Mouse (Mus musculus) retina, adult 2 months (tissue): Measurements from ENCODE around the gene Gsap.
"Not testable (repeated sequence)": the region's sequence is repeated elsewhere in the genome, so short reads cannot be mapped to it uniquely, and the experiment has no call there.

Experiments used
- DNase-seq: peaks from one replicate; pipeline ENCODE4 v3.0.0-alpha.2; 2012; ENCODE audit warnings: low read depth, low spot score

The Gsap gene

DNA sequence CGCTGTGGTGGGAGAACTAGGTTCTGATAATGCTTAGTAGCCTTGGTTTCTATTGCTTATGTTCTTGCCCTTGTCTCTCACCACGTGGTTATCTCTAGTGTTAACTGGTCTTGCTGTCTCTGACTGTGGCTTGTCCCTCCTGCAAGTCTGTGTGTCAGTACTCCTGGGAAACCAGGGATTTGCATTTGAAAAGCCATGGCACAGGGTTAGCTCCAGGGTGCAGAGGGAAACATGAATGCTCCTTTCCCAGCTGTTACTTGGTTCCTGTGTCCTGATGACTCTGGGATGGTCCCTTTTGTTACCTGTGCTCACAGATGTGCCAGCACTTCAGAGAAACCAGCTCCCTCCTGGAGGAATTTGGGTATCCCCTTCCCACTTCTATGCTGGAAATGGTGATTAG lies 3.0 kb upstream of the Gsap start:
- not testable (repeated sequence) for DNase-seq

DNA sequence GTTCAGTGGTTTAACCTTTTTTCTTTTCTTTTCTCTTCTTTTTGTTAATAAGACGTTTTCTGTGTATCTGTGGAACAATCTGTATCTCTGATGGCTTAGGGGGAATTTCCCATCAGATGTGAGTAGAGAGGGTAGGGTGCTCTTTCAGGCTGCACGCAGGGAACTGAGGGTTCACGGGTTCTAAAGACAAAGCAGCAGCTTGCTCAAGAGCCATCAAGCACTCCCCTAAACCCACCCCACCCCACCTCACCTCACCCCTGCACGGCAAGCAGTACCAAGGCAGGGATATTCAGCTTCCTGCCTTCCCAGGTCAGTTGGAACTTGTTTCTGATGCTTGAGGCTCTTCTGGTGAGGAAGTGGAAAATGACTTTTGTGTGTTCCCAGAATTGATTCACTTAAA lies 766 bp downstream of the Gsap start:
- no peak for DNase-seq

- no peak for DNase-seq
Measured at GRCm38 (mm10) chr5:21188435-21188834, 2.4 kb downstream of the Gsap start.

DNA sequence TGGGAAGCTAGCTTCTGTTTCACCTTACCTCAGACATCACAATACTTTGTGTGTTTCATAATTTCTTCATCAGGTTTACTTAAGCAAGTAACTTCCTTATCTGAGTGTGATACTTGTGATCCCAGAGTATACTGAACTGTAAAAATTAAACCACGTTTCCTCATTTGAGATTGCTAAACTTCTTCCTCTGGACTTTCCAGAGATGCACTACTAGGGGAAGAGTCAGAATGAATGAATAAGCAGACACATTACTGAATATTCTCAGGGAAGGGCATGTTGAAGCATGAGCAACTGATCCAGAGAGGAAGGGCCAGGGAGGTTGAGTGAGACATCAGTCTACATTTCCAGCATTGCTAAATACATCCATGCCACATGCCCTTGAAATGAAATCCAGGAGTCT lies 3.0 kb downstream of the Gsap start:
- DNase-seq = no peak

DNA sequence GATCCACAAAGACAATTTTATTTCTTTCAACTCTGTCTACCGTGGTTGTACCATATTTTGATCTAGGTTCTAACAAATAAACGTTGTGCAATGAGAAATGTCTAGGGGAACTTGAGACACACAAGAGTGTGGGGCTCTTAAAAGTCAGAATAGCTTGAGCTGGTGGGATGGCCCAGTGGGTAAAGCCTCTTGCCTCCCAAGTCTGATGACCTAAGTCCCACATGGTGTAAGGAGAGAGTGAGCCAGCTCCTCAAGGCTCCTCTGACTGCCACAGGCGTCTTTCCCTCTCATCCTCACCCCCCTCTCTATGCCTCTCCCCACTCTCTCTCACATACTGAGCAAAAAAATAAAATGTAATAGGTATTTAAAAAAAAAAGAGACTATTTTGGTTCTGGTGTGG lies 3.4 kb downstream of the Gsap start:
- DNase-seq = no peak

- no peak for DNase-seq
Measured at GRCm38 (mm10) chr5:21203504-21203903, 17.4 kb downstream of the Gsap start.

GRCm38 (mm10) chr5:21204157-21204556 lies 18.1 kb downstream of the Gsap start:
- DNase-seq = no peak

DNA sequence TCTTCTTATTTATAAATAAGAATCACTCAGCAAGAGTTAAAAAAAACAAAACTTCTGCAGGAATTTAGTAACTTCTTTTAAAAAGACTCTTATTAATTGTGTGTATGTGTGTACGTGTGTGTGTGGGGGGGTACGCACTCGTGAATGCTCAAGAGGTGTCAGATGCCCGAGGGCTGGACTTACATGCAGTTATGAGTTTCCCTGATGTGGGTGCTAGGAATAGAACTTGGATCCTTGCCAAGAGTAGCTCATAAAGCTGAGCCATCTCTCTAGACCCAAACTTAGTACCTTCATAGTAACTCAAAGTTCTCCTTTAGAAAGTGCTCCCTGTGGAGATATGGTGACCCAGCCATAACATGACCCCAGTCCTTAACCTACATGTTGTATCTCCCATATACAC lies 20.0 kb downstream of the Gsap start:
- DNase-seq = no peak

GRCm38 (mm10) chr5:21211406-21211805 lies 25.4 kb downstream of the Gsap start:
- DNase-seq = no peak

DNA sequence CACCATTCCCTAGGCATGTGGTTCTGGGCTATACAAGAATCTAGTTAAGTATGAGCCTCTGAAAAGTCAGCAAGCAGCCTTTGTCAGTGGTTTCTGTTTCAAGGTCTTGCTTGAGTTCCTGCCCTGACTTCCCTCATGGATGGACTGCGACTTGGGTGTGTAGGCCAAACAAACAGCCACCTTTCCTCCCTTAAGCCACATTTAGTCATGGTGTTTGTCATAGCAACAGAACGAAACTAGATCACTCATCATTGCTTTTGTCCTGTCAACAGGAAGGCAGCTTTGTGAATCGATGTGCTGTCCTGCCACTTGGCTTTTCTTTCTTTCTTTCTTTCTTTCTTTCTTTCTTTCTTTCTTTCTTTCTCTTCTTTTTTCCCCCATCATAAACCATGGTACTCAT lies 26.9 kb downstream of the Gsap start:
- DNase-seq = no peak

GRCm38 (mm10) chr5:21213801-21214200 lies 27.7 kb downstream of the Gsap start:
- no peak for DNase-seq

DNA sequence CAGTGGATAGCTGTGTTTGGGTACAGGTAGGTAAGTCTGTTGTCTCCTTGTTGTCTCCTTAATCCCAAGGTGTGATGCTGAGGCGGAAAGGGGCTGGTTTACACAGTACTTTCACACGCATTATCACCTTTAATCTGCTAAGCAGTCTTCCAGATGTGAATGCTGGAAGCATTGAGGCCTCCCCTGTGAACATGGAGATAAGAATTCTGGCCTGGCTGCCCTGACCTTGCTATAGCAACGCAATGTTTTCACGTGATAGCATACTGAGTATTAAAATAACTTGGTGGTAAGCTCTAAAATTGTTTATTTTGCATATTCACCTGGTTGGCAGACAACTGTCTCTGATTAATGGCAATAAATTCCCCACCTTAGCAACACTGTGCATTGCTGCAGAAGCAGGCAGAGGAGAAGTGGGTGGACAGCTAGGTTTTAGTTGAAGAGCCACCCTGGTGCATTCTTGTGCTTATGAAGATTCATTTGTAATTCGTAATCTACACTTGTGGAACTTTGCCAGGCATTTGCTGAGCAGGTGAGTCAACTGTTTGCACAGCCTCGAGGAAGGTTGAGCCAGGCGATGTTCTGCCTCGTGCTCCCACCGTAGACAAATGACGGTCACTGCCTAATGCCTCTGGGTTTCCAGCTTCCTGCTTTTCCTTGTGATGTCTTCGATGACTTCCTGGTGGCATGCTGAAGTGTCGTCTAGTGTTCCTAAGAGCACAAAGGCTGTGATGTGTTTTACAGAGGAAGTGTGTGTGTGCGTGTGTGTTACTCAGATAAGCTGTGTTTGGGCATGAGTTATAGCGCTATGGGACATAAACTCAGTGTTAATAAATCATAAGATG lies 31.6 kb downstream of the Gsap start:
- DNase-seq = no peak

- no peak for DNase-seq
Measured at GRCm38 (mm10) chr5:21232876-21233275, 46.8 kb downstream of the Gsap start.

DNA sequence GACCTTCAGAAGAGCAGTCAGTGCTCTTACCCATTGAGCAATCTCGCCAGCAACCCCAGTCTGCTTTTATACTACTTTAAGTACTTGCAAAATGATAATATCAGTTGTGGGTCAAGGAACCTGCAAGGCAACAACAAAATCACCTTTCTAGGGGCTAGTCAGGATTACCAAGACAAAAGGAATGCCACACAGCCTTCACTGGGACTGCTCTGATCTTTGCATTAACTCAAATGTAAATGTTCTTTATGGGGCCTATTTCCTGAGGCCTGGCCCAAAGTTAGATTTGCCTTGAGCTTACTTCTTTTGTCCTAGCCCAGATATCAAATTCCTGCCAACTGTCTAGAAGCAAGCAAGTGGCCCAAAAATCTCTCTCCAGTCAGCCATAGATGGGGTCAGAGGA lies 58.5 kb downstream of the Gsap start:
- DNase-seq = no peak

DNA sequence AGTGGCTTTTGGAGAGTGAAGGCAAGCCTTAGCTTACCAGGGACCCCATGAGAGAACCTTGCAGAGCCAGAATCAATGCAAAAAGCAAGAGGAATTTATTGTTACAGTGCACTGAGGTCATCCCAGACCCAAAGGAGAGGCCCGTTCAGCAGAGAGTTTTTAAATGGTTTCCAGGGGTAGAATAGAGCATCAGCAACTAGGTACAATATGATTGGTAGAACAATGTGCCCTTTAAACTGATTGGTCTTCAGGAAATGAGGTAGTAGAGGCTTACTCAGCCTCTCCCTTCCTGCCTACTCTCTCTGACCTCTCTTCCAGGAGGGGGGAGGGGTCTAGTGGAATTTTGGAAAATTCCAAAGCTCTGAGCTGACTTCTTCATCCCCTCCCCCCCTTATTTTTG lies 59.2 kb downstream of the Gsap start:
- DNase-seq = no peak

DNA sequence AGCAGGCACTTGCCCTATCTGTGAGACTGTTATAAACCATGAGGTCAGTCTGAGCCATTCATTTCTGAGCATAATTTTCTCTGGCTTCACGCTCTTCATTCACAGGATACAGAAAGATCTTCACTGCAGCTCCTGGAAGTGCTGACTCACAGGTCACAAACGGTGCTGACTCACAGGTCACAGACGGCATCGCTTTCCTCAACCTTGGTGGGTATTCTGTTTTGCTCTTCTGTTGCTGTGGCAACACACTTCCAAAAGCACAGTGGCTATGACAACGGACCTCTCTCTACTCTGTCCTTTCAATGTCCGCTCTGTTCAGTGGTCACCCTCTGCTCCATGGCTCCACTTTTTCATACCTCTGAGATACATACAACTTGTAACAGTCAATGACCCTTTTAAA lies 60.7 kb downstream of the Gsap start:
- no peak for DNase-seq

- DNase-seq = no peak
Measured at GRCm38 (mm10) chr5:21247916-21248315, 61.9 kb downstream of the Gsap start.

GRCm38 (mm10) chr5:21248834-21249233 lies 62.8 kb downstream of the Gsap start:
- no peak for DNase-seq

DNA sequence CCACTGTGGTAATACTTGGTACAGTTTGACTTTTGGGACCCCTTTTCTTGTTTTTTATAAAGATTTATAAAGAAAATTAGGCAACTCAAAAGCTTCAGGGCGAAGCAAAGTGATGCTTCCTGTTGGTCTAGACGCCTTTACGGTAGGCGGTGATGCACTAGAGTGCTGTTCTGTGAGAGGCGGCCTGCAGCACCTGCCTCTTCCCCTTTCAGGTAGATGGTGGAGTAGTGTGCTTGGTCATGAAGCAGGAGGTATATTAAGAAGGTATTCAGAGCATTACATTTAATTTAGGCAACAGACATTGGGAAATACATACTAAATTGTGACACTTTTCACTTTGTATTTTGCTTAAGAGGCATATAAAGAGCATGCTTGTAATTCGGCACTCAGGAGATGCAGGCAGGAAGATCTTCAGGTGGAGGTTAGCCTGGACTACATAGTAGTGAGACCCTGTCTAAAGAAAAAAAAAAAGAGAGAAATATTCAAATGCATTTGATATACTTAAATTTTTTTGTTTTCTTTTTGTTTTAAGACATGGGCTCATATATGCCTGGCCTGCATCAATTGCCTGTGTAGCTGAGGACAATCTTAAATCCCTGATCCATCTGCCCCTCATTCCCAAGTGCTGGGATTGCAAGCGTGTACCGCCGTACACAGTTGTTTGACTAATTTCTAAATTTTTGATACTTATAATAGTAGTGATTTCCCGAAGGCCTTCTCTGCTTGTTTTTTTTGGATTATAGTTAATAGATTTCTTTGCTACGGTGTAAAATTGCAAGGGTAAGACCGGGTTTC lies 68.9 kb downstream of the Gsap start:
- no peak for DNase-seq

DNA sequence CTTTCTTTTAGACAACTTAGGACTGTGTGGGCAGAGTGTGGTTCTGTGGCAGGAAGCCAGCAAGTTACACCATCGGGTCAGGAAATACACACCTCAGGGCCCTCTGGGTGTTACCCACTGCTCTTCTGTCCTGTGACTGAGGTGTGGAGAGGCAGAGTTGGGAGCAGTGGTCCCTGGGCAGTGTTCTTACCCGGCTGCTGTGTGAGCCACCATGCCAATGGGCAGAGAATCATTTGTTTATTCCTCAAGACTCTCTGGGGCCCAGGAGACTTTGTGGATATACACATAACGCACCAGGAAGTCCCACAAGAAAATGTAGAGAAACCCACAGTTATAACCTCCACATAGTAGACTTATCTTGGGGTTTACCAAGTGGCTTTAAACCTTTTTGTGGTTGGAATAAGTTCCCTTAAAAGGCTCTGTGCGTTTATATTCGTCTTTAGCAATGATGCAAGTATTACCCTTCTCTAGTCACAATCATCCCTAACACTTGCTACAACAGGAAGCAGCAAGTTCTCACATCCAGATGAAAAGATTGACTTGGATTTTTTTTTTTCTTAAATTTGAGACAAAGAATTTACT lies 69.6 kb downstream of the Gsap start:
- no peak for DNase-seq

DNA sequence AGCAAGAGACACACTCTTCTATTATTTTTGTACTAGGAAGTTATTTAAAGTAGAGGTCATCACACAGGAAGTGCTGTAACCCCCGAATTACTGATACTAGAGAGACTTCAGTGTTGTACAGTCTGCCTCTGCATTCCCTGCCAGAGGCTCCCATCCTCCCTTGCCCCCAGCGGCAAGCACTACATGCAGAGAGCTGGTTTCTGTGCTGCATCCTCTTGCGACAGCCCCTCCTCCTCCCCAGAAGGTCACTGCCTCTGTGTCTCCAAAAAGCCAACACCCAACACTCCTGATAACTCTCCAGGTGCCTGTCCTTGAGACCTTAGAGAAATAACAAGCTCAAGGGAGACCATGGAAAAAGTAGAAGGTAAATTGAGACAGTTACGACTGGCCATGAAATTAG lies 71.1 kb downstream of the Gsap start:
- DNase-seq = no peak

- no peak for DNase-seq
Measured at GRCm38 (mm10) chr5:21257806-21258205, 71.8 kb downstream of the Gsap start.

GRCm38 (mm10) chr5:21260746-21261145 lies 74.7 kb downstream of the Gsap start:
- no peak for DNase-seq
